Mouse (Mus musculus): ENCODE data around the gene Ifit3b. TPM values are rescaled to one million over a fixed set of nuclear protein-coding genes. Genes with fewer than 3 reads are reported as not detected.
"Not testable (repeated sequence)": the region's sequence is repeated elsewhere in the genome, so short reads cannot be mapped to it uniquely, and the experiment has no call there.

The Ifit3b gene
- 1 to 10 TPM; 1.9 to 2.0 TPM for total RNA-seq (2021)

DNA sequence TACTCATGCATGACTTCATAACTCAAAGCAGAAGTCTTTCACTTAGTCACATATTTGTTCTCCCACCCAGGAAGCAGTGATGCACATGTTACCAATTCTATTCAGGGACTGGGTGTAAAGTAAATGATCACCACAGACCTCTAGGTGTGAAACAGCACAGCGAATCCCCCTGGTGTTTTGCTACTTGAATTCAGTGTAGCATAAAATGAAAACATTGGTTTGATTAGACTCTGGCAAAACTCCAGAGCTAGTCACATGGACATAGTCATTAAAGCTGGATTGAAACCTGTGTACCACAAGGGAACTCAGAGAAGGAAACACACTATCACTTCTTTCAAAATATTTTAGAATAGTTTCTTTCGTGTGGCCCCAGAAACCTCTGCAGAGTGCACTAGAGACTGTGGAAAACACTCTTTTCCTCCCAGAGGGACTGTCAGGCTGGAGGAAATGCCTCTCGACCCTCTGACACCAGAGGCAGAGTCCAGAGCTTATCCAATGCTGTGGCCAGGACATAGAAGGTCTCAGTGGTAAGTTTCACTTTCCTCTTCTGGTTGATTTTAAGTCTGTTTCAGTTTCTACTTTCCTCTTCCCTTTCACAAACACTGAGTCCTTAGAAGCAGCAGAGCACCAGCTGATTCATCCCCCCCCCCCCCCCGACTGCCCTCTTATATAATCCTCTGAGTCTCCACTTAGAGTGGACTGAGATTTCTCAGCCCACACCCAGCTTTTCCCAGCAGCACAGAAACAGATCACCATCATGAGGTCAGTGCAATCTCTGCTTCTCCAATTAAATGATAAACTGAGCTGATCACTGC, at the start of gene Ifit3b:
Gene Ifit3b, plus strand, starts transcription at position 734 of the 815 bp plus-strand sequence.
- intact Hi-C loops (cut with DNase I) = loop anchor here (2.0 kb wide), 1 partner anchor 25 kb away; the partner anchor contains the start of gene Ifit3
- peak in 1 of 2 experiments; percentile 31 for DNase-seq (ENCODE audit: low spot score in 2 of 2)

DNA sequence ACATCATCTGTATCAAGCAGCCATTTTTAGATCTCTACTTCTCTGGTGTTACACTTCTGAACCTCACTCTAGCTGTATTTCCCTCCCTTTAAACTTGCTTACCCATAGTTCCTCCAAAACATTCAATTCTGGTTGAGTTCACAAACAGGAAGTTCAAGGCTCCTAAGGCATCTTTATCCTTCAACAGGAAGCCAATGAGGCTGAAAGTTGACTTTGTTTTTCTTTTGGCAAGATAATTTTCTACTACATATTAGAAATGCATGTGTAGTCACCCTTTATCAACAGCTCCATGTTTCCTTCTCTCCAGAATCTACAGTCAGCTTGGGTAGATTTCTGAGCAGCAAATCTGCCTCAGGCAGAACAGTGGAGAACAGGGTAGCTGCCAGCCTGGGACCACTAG, 45.2 kb upstream of the Ifit3b start:
- intact Hi-C loops (cut with DNase I) = no loop called here
- no peak for DNase-seq (ENCODE audit: low spot score in 2 of 2)

DNA sequence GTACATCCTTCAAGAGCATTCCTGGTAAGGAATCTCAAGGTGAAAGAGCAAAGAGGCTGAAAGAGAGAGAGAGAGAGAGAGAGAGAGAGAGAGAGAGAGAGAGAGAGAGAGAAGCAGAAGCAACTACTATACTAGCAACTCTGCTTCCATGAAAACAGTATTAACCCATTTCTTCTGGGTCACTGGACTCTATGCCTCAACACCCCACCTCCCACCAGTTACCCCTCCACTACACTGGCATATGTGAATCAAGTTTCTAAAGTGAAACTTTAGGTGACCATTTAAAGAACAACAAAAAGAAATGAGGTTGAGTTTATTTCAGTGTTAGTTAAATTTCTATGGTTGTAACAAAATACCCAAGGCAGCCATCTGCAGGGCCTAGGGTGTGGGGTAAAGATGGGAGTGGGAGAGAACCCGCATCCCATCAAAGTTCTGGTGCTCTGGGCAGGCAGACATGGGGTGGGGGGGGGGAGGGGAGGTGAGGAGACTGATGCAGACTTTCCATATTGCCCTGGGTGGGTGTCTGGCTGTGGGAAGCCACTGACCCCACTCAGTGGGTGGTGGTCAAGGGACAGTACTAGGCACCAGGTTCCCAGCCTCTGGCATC, 41.5 kb upstream of the Ifit3b start:
- intact Hi-C loops (cut with DNase I) = no loop called here

DNA sequence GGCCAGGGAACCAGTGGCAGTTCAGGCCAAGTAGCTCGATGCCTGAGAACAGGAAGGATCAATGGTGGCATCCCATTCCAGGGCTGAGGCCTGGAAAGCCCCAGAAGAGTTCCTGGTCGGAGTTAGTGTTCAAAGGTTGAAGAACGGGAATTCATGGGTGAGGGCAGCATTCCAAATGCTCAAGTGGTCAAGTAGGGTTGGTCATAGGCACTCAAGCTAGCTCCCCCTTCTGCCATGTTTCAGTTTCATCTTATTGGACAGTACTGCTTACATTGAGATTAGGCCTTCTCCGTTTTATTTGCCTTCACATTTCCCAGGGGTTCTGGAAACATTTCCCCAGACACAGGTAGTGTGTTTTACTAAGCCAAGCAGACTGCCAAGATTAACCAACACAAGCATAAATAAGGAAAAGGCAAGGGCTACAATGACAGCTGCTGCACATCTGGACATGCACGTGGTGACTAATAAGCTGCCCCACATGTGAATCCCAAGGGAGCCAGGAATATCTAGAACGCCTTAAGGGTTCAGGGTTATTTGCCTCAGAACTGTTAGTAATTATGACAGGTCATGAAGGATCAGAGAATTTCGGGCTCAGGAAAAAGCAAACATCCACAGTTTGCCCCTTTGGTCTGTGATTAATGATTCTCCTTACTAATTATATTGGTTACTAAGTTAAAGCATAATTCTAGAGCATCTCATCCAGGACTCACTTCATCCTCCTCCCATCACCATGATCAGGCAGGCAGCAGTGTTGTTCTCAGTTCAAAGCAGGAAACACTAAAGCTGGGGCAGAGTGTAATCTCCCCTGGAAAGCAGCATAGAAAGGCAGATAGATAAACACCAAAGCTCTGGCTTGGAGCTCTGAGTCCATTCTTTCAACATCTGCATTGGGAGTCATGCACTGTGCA, 38.5 kb upstream of the Ifit3b start:
- no peak for DNase-seq (ENCODE audit: low spot score in 2 of 2)
- intact Hi-C loops (cut with DNase I) = no loop called here

More for the DNA sequence above, 41.5 kb upstream of the Ifit3b start:
- DNase-seq (ENCODE audit: low spot score in 2 of 2) = no peak

DNA sequence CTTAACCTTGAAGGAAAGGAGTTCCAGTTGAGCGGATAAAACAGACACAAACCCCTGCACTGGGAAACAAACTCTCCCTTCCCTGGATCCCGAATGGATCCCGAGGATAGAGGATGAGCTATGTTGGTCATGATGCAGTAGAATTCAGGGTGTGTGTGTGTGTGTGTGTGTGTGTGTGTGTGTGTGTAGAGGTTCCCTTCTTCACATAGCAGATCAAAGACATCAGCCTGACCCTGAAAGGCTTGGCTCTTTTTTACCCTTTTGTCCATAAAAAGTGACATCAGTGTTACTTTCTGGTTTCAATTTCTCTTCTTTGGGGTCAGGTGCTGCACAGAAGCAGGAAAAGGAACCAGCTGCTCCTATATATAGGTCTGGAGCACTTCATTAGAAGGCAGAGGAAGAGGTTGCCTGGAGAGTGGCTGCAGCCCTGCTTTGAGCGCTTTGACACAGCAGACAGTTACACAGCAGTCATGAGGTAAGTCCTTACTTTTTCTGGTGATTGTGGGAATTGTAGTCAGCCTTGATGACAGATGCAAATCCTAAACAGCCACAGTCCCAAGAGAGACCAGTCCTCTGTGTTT, 37.8 kb upstream of the Ifit3b start:
- DNase-seq (ENCODE audit: low spot score in 2 of 2) = no peak
- intact Hi-C loops (cut with DNase I) = no loop called here

DNA sequence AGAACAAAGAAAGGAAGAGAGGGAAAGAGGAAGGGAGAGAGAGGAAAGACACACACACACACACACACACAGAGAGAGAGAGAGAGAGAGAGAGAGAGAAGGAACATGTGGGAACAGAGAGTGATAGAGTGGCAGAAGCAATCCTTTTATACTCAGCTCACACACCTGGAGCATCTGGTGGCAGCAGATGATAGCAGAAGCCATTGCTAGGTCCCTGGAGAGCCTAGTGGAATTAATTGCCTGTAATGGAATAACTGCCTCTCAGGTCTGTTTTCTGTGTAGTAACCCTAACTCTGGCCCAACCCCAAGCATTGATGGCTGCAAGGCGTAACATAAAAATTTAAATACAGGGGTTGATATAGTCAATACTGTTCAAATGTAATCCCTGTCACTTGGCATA, 36.7 kb upstream of the Ifit3b start:
- intact Hi-C loops (cut with DNase I) = no loop called here
- no peak for DNase-seq (ENCODE audit: low spot score in 2 of 2)

DNA sequence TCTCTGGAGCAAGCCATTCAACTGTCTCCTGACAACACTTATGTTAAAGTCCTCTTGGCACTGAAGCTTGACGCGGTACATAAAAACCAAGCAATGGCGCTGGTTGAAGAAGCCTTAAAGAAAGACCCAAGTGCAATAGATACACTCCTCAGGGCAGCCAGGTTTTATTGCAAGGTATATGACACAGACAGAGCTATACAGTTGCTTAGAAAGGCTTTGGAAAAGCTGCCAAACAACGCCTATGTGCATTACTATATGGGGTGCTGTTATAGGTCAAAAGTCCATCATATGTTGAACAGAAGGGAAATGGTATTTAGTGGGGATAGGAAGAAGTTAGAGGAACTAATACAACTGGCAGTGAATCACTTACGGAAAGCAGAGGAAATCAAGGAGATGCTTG, 34.1 kb upstream of the Ifit3b start:
- intact Hi-C loops (cut with DNase I) = no loop called here
- no peak for DNase-seq (ENCODE audit: low spot score in 2 of 2)

DNA sequence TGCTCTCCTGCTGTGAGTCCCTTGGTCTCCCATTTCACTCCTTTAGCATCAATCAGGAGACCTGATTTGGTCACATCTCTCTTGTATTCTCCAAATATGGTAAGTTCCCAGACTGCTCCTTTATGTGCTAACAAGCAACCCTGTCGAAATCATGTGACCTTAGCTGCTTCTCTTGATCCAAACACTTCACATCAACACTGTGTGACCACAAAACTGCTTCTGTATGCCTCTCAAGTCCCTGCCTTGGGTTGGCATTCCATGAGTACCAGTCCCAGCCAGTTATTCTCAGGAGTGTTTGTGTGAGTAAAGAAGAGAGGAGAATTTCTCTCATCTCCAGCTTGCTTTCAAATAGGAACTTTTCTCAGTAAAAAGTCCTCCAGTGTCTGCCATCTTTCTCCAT, 30.6 kb upstream of the Ifit3b start:
- intact Hi-C loops (cut with DNase I) = no loop called here
- no peak for DNase-seq (ENCODE audit: low spot score in 2 of 2)

DNA sequence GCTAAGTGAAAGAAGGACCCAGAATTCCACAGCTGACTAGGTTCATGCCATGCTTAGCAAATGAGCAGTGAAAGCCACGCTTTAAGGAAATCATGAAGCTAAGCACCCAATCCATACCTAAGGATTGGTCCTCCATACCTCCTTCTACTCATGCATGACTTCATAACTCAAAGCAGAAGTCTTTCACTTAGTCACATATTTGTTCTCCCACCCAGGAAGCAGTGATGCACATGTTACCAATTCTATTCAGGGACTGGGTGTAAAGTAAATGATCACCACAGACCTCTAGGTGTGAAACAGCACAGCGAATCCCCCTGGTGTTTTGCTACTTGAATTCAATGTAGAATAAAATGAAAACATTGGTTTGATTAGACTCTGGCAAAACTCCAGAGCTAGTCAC, 25.1 kb upstream of the Ifit3b start:
- not testable (repeated sequence) for DNase-seq (ENCODE audit: low spot score in 2 of 2)
- intact Hi-C loops (cut with DNase I) = loop anchor here (2.0 kb wide), 1 partner anchor 24 kb away; the partner anchor contains the start of gene Ifit3b

DNA sequence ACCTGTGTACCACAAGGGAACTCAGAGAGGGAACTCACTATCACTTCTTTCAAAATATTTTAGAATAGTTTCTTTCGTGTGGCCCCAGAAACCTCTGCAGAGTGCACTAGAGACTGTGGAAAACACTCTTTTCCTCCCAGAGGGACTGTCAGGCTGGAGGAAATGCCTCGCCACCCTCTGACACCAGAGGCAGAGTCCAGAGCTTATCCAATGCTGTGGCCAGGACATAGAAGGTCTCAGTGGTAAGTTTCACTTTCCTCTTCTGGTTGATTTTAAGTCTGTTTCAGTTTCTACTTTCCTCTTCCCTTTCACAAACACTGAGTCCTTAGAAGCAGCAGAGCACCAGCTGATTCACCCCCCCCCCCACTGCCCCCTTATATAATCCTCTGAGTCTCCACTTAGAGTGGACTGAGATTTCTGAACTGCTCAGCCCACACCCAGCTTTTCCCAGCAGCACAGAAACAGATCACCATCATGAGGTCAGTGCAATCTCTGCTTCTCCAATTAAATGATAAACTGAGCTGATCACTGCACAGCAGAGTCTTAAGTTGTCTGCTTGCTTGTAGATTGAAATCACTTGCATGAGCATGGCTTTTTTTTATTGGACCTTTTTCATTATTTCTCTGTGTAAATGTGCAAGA, 24.5 kb upstream of the Ifit3b start, which contains the start of gene Ifit3:
Gene Ifit3, plus strand, starts transcription at position 406 of the 641 bp plus-strand sequence.
- intact Hi-C loops (cut with DNase I) = loop anchor here (2.0 kb wide), 1 partner anchor 24 kb away; the partner anchor contains the start of gene Ifit3b
- peak in 1 of 2 experiments; percentile 19 for DNase-seq (ENCODE audit: low spot score in 2 of 2)

DNA sequence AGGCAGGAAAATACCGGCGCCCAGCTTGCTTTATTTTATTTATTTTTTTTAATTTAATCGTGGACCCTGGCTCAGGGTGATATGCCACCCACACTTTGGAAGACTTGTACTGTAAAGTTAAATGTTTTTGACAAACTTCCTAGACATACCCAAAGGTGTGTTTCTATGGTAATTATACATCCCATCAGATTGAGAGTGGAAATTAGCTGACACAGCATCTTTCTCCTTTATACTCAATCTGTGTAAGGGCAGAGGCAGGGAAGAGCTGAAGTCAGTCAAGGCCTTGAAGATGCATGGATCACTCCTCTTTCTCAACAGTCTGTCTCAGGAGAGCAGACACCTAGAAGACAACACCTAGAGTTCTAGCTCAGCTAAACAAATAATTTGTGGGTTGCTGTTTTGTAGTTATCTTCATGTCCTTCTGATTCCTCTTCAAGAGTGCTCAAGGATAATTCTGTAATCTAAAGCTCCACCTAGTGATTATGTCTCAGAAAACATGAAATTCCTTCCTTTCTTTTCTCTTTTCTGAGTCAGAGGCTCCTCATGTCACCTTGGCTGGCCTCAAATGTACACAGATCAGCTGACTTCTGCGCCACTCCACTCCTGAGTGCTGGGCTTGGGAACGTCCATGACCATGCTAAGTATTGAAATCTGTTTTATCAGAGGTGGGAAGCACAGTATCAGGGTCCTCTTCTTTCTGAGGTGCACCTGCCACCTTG, 21.9 kb upstream of the Ifit3b start:
- DNase-seq (ENCODE audit: low spot score in 2 of 2); intact Hi-C loops (cut with DNase I): not testable (repeated sequence)

DNA sequence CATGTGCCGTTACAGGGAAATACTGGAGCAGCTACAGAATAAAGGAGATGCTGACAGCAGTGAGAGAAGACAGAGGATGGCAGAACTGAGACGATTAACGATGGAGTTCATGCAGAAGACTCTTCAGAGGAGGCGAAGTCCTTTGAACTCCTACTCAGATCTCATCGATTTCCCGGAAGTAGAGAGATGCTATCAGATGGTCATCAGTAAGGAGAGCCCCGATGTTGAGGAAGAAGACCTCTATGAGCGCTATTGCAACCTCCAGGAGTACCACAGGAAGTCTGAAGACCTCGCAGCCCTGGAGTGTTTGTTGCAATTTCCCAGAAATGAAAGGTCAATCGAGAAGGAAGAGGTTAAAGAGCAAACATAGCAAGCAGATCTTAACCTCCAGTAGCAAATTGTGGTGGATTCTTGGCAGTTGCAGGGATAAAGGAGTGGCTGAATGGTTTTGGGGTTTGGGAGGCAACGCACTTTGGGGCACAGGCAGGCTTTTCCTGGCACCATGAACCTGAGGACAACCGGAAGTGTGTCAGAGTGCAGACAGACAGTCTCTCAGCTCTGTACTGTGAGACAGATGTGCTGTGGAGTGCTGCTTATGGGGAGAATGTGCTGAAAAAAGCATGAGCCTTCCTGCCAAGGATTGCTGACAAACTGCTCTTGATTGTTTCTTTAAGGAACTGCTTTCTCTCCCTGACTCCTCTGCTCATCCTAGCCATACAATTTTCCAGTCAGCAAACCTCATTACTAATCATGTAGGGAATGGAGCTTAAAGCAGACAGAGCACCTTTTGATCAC, 19.7 kb upstream of the Ifit3b start:
- intact Hi-C loops (cut with DNase I) = not testable (repeated sequence)
- peak in 1 of 2 experiments; percentile 58 for DNase-seq (ENCODE audit: low spot score in 2 of 2)

DNA sequence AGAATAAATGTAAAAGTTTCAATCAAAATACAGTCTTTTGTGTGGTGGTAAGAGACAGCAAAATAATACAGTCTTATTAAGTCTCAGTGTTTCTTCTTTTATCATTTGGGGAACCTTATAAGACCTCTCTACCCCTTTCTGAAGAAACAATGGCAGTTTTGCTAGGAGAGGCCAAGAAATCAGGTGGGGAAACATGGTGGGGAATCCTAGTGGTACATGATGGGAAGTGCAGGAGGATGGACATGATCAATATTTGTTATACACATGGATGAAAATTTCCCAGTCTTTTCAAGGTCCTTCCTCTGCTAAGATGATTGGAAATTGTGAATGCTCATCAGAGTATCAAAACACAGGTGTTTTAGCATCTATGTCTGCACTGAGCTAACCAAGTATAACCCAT, 18.8 kb upstream of the Ifit3b start:
- intact Hi-C loops (cut with DNase I) = no loop called here
- no peak for DNase-seq (ENCODE audit: low spot score in 2 of 2)

DNA sequence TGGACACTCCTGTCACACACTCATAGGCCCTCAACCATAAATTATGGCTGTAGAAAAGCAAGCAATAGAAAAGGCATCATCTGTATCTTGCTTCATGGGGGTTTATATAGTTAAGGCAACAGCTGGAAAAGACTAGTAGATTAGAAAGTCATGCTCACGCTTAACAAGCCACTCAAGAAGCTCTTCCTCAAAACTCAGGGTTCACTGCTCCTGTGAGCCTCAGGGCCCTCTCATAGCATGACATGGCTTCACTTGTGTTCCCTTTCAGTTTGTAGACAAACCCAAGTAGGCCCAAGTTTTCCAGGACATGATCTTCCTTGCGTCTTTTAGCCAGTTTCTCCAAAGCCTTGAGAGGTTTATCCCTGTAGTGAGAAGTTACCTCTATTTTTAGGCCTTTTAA, 14.3 kb upstream of the Ifit3b start:
- intact Hi-C loops (cut with DNase I) = no loop called here
- no peak for DNase-seq (ENCODE audit: low spot score in 2 of 2)

DNA sequence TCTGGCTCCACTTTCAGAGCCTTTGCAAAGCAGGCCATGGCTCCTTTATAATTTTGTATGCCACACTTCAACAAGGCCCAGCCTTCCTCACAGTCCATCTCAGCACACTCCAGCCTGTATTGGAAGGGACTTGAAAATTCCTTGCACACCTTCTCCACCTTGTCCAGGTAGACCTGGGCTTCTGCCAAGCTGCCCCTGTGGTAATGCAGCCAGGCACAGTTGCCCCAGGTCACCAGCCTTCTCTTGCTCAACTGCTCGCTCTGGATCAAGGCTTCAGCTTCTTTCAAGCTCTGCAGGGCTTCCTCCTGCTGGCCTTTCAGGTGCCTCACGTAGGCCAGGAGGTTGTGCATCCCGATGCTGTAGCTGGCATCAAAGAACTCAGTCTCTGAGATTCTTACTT, 13.2 kb upstream of the Ifit3b start:
- intact Hi-C loops (cut with DNase I); DNase-seq (ENCODE audit: low spot score in 2 of 2): not testable (repeated sequence)

DNA sequence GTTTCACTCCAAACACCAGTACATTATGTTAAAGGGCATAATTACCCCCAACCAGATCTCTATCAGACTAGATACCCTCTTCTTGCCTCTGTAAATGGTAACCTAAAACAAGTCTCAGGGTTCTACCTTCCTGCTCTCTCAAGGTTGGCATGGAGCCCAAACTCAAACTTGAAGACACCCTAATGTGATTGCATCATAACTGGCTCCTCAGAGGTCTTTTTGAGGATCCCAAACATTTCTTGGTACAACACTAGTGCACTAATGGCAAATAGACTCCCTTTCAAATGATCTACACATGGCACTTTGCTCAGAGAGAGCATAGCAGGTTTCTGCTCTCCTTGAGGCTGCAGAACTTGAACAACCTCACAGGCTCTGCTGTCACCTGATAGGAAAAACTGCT, 11.0 kb upstream of the Ifit3b start:
- intact Hi-C loops (cut with DNase I) = no loop called here
- no peak for DNase-seq (ENCODE audit: low spot score in 2 of 2)

DNA sequence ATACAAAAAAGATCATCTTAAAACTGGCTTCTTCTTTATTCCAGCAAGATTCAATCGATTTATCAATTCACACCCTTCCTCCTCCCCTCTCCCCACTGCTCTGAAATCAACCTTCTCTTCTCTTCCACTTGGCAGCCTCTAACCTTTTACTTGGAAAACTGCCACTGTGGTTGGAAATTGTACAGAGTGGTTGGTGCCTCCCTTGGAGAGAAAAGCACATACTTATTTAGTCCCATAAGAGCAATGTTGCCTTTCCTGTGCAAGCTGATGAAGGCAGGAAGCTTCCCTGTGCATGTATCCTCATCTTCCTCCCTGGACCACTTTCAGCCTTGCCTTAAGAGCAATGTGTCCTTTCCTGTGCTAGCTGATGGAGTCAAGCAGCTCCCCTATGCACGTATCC, 9.4 kb upstream of the Ifit3b start:
- intact Hi-C loops (cut with DNase I) = no loop called here
- peak; percentile 38 to 51 for DNase-seq (ENCODE audit: low spot score in 2 of 2)

DNA sequence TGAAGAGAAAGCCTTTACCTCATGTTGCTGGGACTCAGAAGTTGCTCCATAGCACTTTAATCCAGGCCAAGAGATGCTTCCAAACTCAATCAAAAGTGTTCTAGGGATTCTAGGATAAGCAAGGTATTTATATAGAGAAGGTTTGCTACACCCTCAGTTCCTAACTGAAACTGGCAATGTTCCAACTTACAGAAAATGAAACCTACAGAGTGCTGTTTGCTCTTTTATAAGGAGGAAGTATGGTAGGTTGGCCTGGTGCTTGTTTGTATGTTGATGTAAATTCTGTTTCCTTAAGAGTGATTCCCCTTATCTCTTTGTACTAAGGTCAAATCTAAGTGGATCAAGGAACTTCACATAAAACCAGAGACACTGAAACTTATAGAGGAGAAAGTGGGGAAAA, 8.5 kb upstream of the Ifit3b start:
- intact Hi-C loops (cut with DNase I); DNase-seq (ENCODE audit: low spot score in 2 of 2): not testable (repeated sequence)

Data from left cerebral cortex, postnatal 25 days (tissue).